Mouse (Mus musculus) forebrain, embryonic 12.5 days (tissue): ENCODE measurements around the gene Lrriq3. TPM values are rescaled to one million over a fixed set of nuclear protein-coding genes. Genes with fewer than 3 reads are reported as not detected.

ENCODE experiments used
- ATAC-seq: fragments of 200-750 bp; cut with Nextera tagmentation; 2 replicates; pipeline ENCODE4 v1.8.0; 2017; ENCODE audit warnings: moderate TSS enrichment; ENCODE audit not compliant: low FRiP score
- H3K27ac ChIP-seq: fragments of 300-500 bp; sonication (generic); 2 replicates; pipeline ENCODE4 v1.5.1; 2016; ENCODE audit warnings: mild to moderate bottlenecking
- H3K27me3 ChIP-seq: fragments of 300-500 bp; sonication (generic); 2 replicates; pipeline ENCODE4 v1.6.1; 2016; ENCODE audit warnings: mild to moderate bottlenecking
- H3K36me3 ChIP-seq: fragments of 300-500 bp; sonication (generic); replicated peaks from 2 replicates; pipeline ENCODE4 v1.6.1; 2016; ENCODE audit warnings: mild to moderate bottlenecking
- H3K4me1 ChIP-seq: fragments of 300-500 bp; sonication (generic); 2 replicates; pipeline ENCODE4 v1.6.1; 2016
- H3K4me2 ChIP-seq: fragments of 300-500 bp; sonication (generic); 2 replicates; pipeline ENCODE4 v1.6.1; 2016; ENCODE audit warnings: mild to moderate bottlenecking, moderate library complexity
- H3K4me3 ChIP-seq: fragments of 300-500 bp; sonication (generic); replicated peaks from 2 replicates; pipeline ENCODE4 v1.5.1; 2016; ENCODE audit warnings: mild to moderate bottlenecking
- H3K9ac ChIP-seq: fragments of 300-500 bp; sonication (generic); 2 replicates; pipeline ENCODE4 v1.6.1; 2016; ENCODE audit warnings: mild to moderate bottlenecking
- H3K9me3 ChIP-seq: fragments of 300-500 bp; sonication (generic); 2 replicates; pipeline ENCODE4 v1.6.1; 2016
- WGBS: fragments of 180-500 bp; shearing (Covaris S2); methylation state at CpG from one replicate; pipeline ENCODE4 v1.1.7; 2016; 5-methylcytosine and 5-hydroxymethylcytosine counted together
- polyA plus RNA-seq: library from polyadenylated mRNA; unstranded; fragments of >200 nt; fragmentation: Nextera tagmentation; extraction: Ambion mirVana; gene quantifications from 2 replicates; pipeline ENCODE4 v1.2.1, GENCODE M21; 2016

The Lrriq3 gene
- 0.97 and 1.1 TPM in 2 replicates for polyA plus RNA-seq

GRCm38 (mm10) chr3:155093116-155093956, at the start of gene Lrriq3, which contains the start of gene Fpgt:
Gene Lrriq3, plus strand, starts transcription at chr3:155093434.
Gene Fpgt, minus strand, starts transcription at chr3:155093403.
- no peaks in the 10 kb centered on the region for H3K27me3 ChIP-seq
- peak; percentile 99 for ATAC-seq
- peak within 1 kb of the TSS; percentile 83 for H3K27ac ChIP-seq
- no peaks in the 10 kb centered on the region for H3K4me1 ChIP-seq
- H3K9ac ChIP-seq = peak within 1 kb of the TSS; percentile 69
- H3K9me3 ChIP-seq = no peaks in the 10 kb centered on the region
- peak within 1 kb of the TSS; percentile 56 for H3K4me2 ChIP-seq
- peak within 1 kb of the TSS; percentile 57 for H3K4me3 ChIP-seq
- H3K36me3 ChIP-seq = no peaks in the 10 kb centered on the region
- under 1% methylated on average over 46 of the region's 47 CpGs for WGBS

- Histone ChIP-seq H3K27me3 (no peaks in the 10 kb centered on the region), H3K4me3 (no peak overlapping the region), H3K9ac (no peak overlapping the region), H3K4me2 (no peak overlapping the region), H3K9me3 (no peaks in the 10 kb centered on the region), H3K36me3 (no peaks in the 10 kb centered on the region), H3K4me1 (no peaks in the 10 kb centered on the region), H3K27ac (no peak overlapping the region)
- no peak for ATAC-seq
Observed at GRCm38 (mm10) chr3:155052021-155052420, 41.2 kb upstream of the Lrriq3 start.

GRCm38 (mm10) chr3:155053189-155053588, 40.0 kb upstream of the Lrriq3 start:
- ATAC-seq = no peak
- no peaks in the 10 kb centered on the region for H3K9me3 ChIP-seq
- 61% methylated on average over 1 of the region's 1 CpGs for WGBS
- H3K4me3 ChIP-seq = no peak overlapping the region
- no peak overlapping the region for H3K4me2 ChIP-seq
- H3K27me3 ChIP-seq = no peaks in the 10 kb centered on the region
- H3K9ac ChIP-seq = no peak overlapping the region
- H3K36me3 ChIP-seq = no peaks in the 10 kb centered on the region
- no peak overlapping the region for H3K27ac ChIP-seq
- no peaks in the 10 kb centered on the region for H3K4me1 ChIP-seq

GRCm38 (mm10) chr3:155055231-155055916, 37.9 kb upstream of the Lrriq3 start, which contains the start of gene Tnni3k:
Gene Tnni3k, minus strand, starts transcription at chr3:155055407.
- no peaks in the 10 kb centered on the region for H3K27me3 ChIP-seq
- H3K4me2 ChIP-seq = no peak within 1 kb of the TSS
- H3K4me3 ChIP-seq = no peak within 1 kb of the TSS
- no peak within 1 kb of the TSS for H3K9ac ChIP-seq
- no peaks in the 10 kb centered on the region for H3K4me1 ChIP-seq
- WGBS = 81% methylated on average over 6 of the region's 6 CpGs
- no peak within 1 kb of the TSS for H3K27ac ChIP-seq
- ATAC-seq = no peak
- no peaks in the 10 kb centered on the region for H3K36me3 ChIP-seq
- no peaks in the 10 kb centered on the region for H3K9me3 ChIP-seq

GRCm38 (mm10) chr3:155056606-155057005, 36.6 kb upstream of the Lrriq3 start:
- Histone ChIP-seq H3K4me3 (no peak overlapping the region), H3K27me3 (no peaks in the 10 kb centered on the region), H3K4me1 (no peaks in the 10 kb centered on the region), H3K9me3 (no peaks in the 10 kb centered on the region), H3K9ac (no peak overlapping the region), H3K27ac (no peak overlapping the region), H3K4me2 (no peak overlapping the region), H3K36me3 (no peaks in the 10 kb centered on the region)
- ATAC-seq = no peak

GRCm38 (mm10) chr3:155057566-155057965, 35.7 kb upstream of the Lrriq3 start:
- no peak overlapping the region for H3K4me3 ChIP-seq
- H3K36me3 ChIP-seq = no peaks in the 10 kb centered on the region
- no peak overlapping the region for H3K9ac ChIP-seq
- H3K27ac ChIP-seq = no peak overlapping the region
- no peaks in the 10 kb centered on the region for H3K4me1 ChIP-seq
- no peak overlapping the region for H3K4me2 ChIP-seq
- ATAC-seq = no peak
- H3K27me3 ChIP-seq = no peaks in the 10 kb centered on the region
- no peaks in the 10 kb centered on the region for H3K9me3 ChIP-seq

GRCm38 (mm10) chr3:155058800-155059448, 34.3 kb upstream of the Lrriq3 start:
- H3K9ac ChIP-seq = no peak overlapping the region
- no peak overlapping the region for H3K4me2 ChIP-seq
- H3K27ac ChIP-seq = no peak overlapping the region
- H3K36me3 ChIP-seq = no peaks in the 10 kb centered on the region
- WGBS = 81% methylated on average over 6 of the region's 6 CpGs
- H3K9me3 ChIP-seq = no peaks in the 10 kb centered on the region
- no peak overlapping the region for H3K4me3 ChIP-seq
- ATAC-seq = no peak
- H3K4me1 ChIP-seq = no peaks in the 10 kb centered on the region
- no peaks in the 10 kb centered on the region for H3K27me3 ChIP-seq

- no peak for ATAC-seq
- Histone ChIP-seq H3K27me3 (no peaks in the 10 kb centered on the region), H3K9me3 (no peaks in the 10 kb centered on the region), H3K4me1 (no peaks in the 10 kb centered on the region), H3K36me3 (no peaks in the 10 kb centered on the region), H3K4me2 (no peak overlapping the region), H3K4me3 (no peak overlapping the region), H3K27ac (no peak overlapping the region), H3K9ac (no peak overlapping the region)
Observed at GRCm38 (mm10) chr3:155059449-155059822, 33.8 kb upstream of the Lrriq3 start.

GRCm38 (mm10) chr3:155077908-155078307, 15.3 kb upstream of the Lrriq3 start:
- no peak overlapping the region for H3K4me2 ChIP-seq
- 90% methylated on average over 4 of the region's 4 CpGs for WGBS
- no peaks in the 10 kb centered on the region for H3K36me3 ChIP-seq
- H3K27me3 ChIP-seq = no peaks in the 10 kb centered on the region
- no peak for ATAC-seq
- no peak overlapping the region for H3K4me3 ChIP-seq
- no peak overlapping the region for H3K9ac ChIP-seq
- no peaks in the 10 kb centered on the region for H3K9me3 ChIP-seq
- H3K27ac ChIP-seq = no peak overlapping the region
- no peaks in the 10 kb centered on the region for H3K4me1 ChIP-seq

GRCm38 (mm10) chr3:155092081-155092480, 1.2 kb upstream of the Lrriq3 start:
- H3K4me2 ChIP-seq = peak overlapping the region; percentile 56
- peak overlapping the region; percentile 57 for H3K4me3 ChIP-seq
- H3K4me1 ChIP-seq = no peaks in the 10 kb centered on the region
- H3K27me3 ChIP-seq = no peaks in the 10 kb centered on the region
- ATAC-seq = no peak
- peaks cover 8% of the 10 kb centered on the region for H3K36me3 ChIP-seq
- H3K9ac ChIP-seq = no peak overlapping the region
- H3K9me3 ChIP-seq = no peaks in the 10 kb centered on the region
- H3K27ac ChIP-seq = no peak overlapping the region
- 91% methylated on average over 6 of the region's 6 CpGs for WGBS

GRCm38 (mm10) chr3:155099266-155099665, 6.0 kb downstream of the Lrriq3 start:
- Histone ChIP-seq H3K4me3 (no peak overlapping the region), H3K27ac (no peak overlapping the region), H3K9me3 (no peaks in the 10 kb centered on the region), H3K36me3 (no peaks in the 10 kb centered on the region), H3K4me1 (no peaks in the 10 kb centered on the region), H3K4me2 (no peak overlapping the region), H3K9ac (no peak overlapping the region), H3K27me3 (no peaks in the 10 kb centered on the region)
- WGBS = 96% methylated on average over 1 of the region's 1 CpGs
- no peak for ATAC-seq

- Histone ChIP-seq H3K27ac (no peak overlapping the region), H3K9ac (no peak overlapping the region), H3K27me3 (no peaks in the 10 kb centered on the region), H3K36me3 (no peaks in the 10 kb centered on the region), H3K4me1 (no peaks in the 10 kb centered on the region), H3K9me3 (no peaks in the 10 kb centered on the region), H3K4me3 (no peak overlapping the region), H3K4me2 (no peak overlapping the region)
- no peak for ATAC-seq
- WGBS = 67% methylated on average over 1 of the region's 1 CpGs
Observed at GRCm38 (mm10) chr3:155105957-155106356, 12.7 kb downstream of the Lrriq3 start.
